Mouse (Mus musculus): ENCODE results near the gene Micall2.

GRCm38 (mm10) chr5:139775216-139775926, 39.2 kb upstream of the Micall2 start, which contains the start of gene Ints1:
- TF ChIP-seq CTCF (IDR thresholded peaks at IDR 0.05; ENCODE audit: extremely low read depth, insufficient read depth, low read length): peak; percentile 89
- TF ChIP-seq POLR2A (IDR thresholded peaks at IDR 0.05; ENCODE audit: extremely low read depth, insufficient read depth, low read length): peak; percentile 70
